Mouse (Mus musculus) gastrocnemius, postnatal 36 days (tissue): ENCODE measurements around the gene Tmem158. TPM values are rescaled to one million over a fixed set of nuclear protein-coding genes. Genes with fewer than 3 reads are reported as not detected.

Experiments
- DNase-seq, 2 experiments: peaks; one replicate each; pipeline ENCODE4 v3.0.0; 2022
- intact Hi-C: fragments of 180-260 bp; cut with DNase I; formaldehyde crosslinking; loops from one replicate; pipeline ENCODE4 v1.15.1; 2025
- total RNA-seq, 2 experiments: library from RNA; stranded (reverse); gene quantifications; 2 replicates each; pipeline ENCODE4 v1.2.3; 2021

Tmem158 gene
- total RNA-seq, 2 experiments from 2014 or later: 0.76 to 0.89 TPM

- intact Hi-C loops: loop anchor here (5.0 to 10.0 kb wide), 3 partner anchors 106 to 259 kb away; partner anchors contain the start of gene Lars2
- no peak for DNase-seq
Measured at GRCm38 (mm10) chr9:123258796-123259195, 1.8 kb downstream of the Tmem158 start.

GRCm38 (mm10) chr9:123255736-123256135, 4.8 kb downstream of the Tmem158 start:
- no peak for DNase-seq
- intact Hi-C loops: loop anchor here (5.0 to 10.0 kb wide), 3 partner anchors 109 to 262 kb away; partner anchors contain the start of gene Lars2

DNA sequence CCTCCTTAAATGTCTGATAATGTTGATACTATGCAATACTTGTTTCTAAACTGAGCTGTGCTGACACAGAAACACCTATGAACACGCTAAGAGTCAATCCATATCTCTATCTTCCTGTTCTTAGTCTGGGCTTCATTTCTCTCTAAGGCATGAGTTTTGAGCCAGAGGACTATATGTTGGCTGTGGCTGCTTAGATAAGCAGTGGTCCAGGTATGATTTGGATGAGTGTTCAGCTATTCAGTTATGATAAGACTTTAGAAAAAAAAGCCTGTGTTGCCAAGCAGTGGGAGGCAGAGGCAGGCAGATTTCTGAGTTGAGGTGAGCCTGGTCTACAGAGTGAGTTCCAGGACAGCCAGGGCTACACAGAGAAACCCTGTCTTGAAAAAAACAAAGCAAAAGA, 12.6 kb downstream of the Tmem158 start:
- no peak for DNase-seq
- intact Hi-C loops: no loop called here

DNA sequence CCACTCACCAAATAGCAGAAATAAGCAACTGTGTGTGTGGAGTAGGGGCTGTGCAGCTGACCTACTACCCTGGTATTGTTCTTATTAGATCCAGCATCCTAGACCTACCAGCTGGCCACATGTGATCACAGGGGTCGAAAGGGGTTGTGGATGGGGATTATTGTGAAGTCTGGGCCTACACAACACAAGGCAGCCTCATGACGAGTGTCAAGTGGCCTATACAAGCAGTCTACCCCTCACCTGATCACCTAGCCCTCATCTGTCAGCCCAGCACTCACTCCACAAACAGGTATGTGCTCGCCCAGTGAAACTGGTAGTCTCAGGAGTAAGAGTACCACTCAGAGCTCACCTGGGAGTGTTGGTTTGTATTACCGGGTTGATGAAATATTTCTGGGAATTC, 15.4 kb downstream of the Tmem158 start:
- intact Hi-C loops: no loop called here
- no peak for DNase-seq

DNA sequence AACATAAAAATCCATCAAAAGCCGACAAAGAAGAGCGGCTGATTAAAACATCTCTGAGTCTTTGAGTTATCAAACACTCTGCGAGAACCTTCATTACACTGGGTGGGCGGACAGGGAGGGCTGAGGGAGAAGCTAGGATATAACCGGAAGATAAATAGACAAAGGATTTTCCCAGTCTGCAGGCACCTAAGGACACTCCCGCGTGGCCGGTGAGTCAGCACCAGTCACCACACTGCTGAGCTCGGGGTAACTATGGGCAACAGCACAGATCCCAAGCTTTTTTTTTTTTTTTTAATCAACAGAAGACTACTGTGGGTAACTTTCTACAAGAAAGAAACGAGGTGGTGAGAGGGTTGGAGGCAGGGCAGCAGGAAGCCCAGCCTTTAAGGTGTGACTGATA, 16.6 kb downstream of the Tmem158 start:
- DNase-seq: no peak
- intact Hi-C loops: loop anchor here (5.0 kb wide), 1 partner anchor 42 kb away; no protein-coding TSS in a partner anchor

- intact Hi-C loops: loop anchor here (5.0 kb wide), 1 partner anchor 39 kb away; no protein-coding TSS in a partner anchor
- no peak for DNase-seq
Measured at GRCm38 (mm10) chr9:123241191-123241590, 19.4 kb downstream of the Tmem158 start.

DNA sequence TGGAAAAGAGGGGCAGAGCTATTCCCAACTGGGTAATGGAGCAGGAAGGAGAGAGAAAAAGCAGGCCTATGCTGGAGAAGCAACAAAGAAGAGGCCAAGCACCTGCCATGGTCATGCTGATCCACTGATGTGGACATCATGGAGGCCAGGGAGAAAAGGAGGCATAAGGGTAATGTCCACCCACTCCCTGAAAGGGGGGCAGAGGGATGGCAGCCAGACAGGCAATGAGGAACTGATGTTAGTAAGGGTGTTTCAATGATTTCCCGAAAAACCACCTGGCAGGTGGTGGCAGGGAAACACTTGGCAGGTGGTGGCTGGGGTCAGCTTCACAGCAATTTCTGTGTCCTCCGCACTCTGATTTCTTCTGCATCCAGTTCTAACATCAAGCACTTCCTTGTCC, 19.8 kb downstream of the Tmem158 start:
- DNase-seq: no peak
- intact Hi-C loops: loop anchor here (5.0 kb wide), 1 partner anchor 38 kb away; no protein-coding TSS in a partner anchor

DNA sequence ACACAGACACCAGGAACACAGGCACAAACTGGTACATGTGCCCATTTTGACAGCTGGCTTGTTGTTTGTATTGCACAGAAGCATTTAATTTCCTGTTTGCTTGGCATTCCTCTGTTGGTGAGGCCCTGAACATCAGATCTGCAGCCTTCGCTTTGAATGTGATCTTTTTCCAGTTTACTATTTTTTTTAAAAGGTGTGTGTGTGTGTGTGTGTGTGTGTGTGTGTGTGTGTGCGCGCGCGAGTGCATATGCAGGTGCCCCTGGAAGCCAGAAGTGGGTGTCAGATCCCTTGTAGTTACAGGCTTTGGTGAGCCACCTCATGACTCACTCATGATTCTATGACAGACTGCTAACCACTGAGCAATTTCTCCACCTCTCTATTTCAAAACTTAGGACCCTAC, 20.3 kb downstream of the Tmem158 start:
- intact Hi-C loops: loop anchor here (5.0 kb wide), 1 partner anchor 38 kb away; no protein-coding TSS in a partner anchor
- DNase-seq: no peak

GRCm38 (mm10) chr9:123239651-123240050, 20.9 kb downstream of the Tmem158 start:
- intact Hi-C loops: loop anchor here (5.0 kb wide), 1 partner anchor 37 kb away; no protein-coding TSS in a partner anchor

GRCm38 (mm10) chr9:123238256-123239045, 22.1 kb downstream of the Tmem158 start:
- no peak for DNase-seq

More at GRCm38 (mm10) chr9:123239651-123240050, 20.9 kb downstream of the Tmem158 start:
- DNase-seq: no peak

GRCm38 (mm10) chr9:123237739-123238138, 22.8 kb downstream of the Tmem158 start:
- DNase-seq: peak in 1 of 2 experiments; percentile 23
- intact Hi-C loops: no loop called here

More at GRCm38 (mm10) chr9:123238256-123239045, 22.1 kb downstream of the Tmem158 start:
- intact Hi-C loops: no loop called here

- intact Hi-C loops: no loop called here
Measured at GRCm38 (mm10) chr9:123235621-123236020, 24.9 kb downstream of the Tmem158 start.

DNA sequence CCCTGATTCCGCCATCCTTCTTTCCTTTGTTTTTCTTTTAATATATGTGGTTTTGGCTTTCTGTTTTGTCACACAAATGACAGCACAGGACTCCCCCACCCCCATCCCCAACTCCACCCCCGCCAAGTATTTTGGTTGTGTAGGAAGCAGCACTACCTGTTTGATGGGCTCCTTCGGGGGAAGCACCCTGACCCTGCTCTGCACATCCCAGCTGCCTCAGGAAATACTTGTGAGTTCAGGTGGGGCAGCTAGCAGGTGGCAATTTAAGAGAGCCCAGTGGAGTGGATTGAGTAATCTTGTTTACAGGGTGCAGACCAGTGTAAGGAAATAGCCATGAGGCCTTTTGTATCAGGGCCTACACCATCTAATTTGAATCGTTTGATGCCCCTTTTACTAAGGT, 30.7 kb downstream of the Tmem158 start:
- no peak for DNase-seq
- intact Hi-C loops: no loop called here

More at GRCm38 (mm10) chr9:123235621-123236020, 24.9 kb downstream of the Tmem158 start:
- DNase-seq: no peak

GRCm38 (mm10) chr9:123228671-123229070, 31.9 kb downstream of the Tmem158 start:
- no peak for DNase-seq
- intact Hi-C loops: no loop called here

GRCm38 (mm10) chr9:123227106-123227750, 33.3 kb downstream of the Tmem158 start:
- DNase-seq: no peak
- intact Hi-C loops: no loop called here

GRCm38 (mm10) chr9:123224863-123225431, 35.6 kb downstream of the Tmem158 start:
- intact Hi-C loops: no loop called here
- no peak for DNase-seq

DNA sequence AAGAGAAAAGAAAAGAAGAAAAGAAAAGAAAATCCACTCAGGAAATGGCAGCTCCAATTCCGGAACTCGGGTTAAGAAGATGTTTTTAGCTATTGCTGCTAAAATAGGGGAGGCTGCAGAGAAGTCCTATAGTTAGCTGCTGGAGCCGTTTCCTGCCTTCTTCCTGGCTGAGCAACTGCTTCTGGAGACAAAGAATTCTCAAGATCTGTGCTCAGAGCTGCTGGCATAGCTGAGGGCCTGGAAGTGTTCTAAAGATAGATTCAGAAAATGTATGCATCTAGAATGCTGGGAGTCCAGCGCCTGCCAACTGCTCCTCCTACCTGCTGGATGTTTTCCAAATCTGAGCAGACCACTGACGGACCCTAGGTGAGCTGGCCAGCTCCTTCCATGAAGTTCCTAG, 40.7 kb downstream of the Tmem158 start:
- DNase-seq: no peak
- intact Hi-C loops: no loop called here

DNA sequence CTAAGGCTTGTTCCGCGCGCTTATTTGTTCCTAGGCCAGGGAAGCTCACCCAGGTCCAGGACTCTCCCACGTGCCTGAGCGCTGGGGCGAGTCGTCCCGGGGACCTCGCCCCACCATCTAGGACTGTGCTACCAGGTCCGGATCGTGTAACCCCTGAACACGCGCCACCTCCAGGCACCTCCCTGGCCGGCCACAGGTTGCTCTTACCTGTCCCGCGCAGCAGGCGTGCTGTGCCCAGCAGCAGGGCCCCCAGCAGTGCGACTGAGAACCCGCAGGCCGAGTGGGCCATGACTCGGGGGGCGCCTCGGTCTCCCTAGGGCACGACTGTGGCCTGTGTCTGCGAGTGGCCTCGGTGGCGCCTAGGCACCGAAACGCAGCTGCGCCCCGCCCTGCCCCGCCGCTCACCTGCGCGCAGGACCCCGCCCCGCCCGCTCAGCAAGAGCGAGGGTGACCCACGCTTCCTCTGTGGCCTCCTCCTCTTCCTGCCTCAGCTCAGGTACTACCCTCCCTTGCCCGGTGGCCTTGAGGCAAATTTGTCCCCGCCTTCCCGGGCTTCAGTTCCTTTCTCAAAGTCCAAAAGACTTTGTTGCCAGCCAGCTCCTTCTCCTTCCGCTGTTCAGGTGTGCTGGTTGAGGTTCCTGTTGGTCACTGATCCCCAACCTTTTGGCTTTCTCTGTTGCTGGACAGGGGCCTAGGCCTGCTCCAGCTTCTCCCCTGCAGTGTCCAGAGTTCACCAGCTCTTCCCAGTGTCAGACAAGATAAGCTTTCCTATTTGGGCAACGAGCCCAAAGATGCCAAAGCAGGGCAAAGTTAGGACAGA, 44.7 kb downstream of the Tmem158 start, which contains the start of gene Cdcp1:
Gene Cdcp1 (minus strand): TSS at position 418 of the 820 bp plus-strand sequence.
- intact Hi-C loops: no loop called here
- DNase-seq: no peak

- intact Hi-C loops: no loop called here
- DNase-seq: no peak
Measured at GRCm38 (mm10) chr9:123213371-123213770, 47.2 kb downstream of the Tmem158 start.
